Mouse (Mus musculus): ENCODE data around the gene Gm20696.

- TF ChIP-seq CTCF (IDR thresholded peaks at IDR 0.05; ENCODE audit: control insufficient read depth, insufficient read depth, low read length) = no peak
- TF ChIP-seq POLR2A (IDR thresholded peaks at IDR 0.05; ENCODE audit: borderline replicate concordance, control insufficient read depth, low read depth, low read length) = no peak
These were observed 326.4 kb downstream of the Gm20696 start for GRCm38 (mm10) chr6:99339986-99340721.
